Mouse (Mus musculus) liver, embryonic 13.5 days (tissue): ENCODE measurements around the gene Gm9844. TPM values are rescaled to one million over a fixed set of nuclear protein-coding genes. Genes with fewer than 3 reads are reported as not detected.

Experiments
- ATAC-seq: fragments of 200-750 bp; cut with Nextera tagmentation; 2 replicates; pipeline ENCODE4 v1.8.0; 2017; ENCODE audit warnings: low read depth, mild to moderate bottlenecking, moderate number of reproducible peaks, moderate library complexity
- DNase-seq: peaks from one replicate; pipeline ENCODE4 v3.0.0; 2022
- H3K27ac ChIP-seq: fragments of 300-500 bp; sonication (generic); 2 replicates; pipeline ENCODE4 v1.5.1; 2015; ENCODE audit warnings: moderate library complexity, mild to moderate bottlenecking, inconsistent platforms
- H3K27me3 ChIP-seq: fragments of 300-500 bp; sonication (generic); 2 replicates; pipeline ENCODE4 v1.6.1; 2015; ENCODE audit warnings: mild to moderate bottlenecking, inconsistent platforms
- H3K36me3 ChIP-seq: fragments of 300-500 bp; sonication (generic); 2 replicates; pipeline ENCODE4 v1.6.1; 2015; ENCODE audit warnings: mild to moderate bottlenecking, inconsistent platforms
- H3K4me1 ChIP-seq: fragments of 300-500 bp; sonication (generic); replicated peaks from 2 replicates; pipeline ENCODE4 v1.6.1; 2015; ENCODE audit warnings: inconsistent platforms
- H3K4me2 ChIP-seq: fragments of 300-500 bp; sonication (generic); 2 replicates; pipeline ENCODE4 v1.6.1; 2015; ENCODE audit warnings: inconsistent platforms, mild to moderate bottlenecking, moderate library complexity
- H3K4me3 ChIP-seq: fragments of 300-500 bp; sonication (generic); replicated peaks from 2 replicates; pipeline ENCODE4 v1.5.1; 2015; ENCODE audit warnings: mild to moderate bottlenecking, inconsistent platforms
- H3K9ac ChIP-seq: fragments of 300-500 bp; sonication (generic); 2 replicates; pipeline ENCODE4 v1.6.1; 2015; ENCODE audit warnings: mild to moderate bottlenecking, inconsistent platforms
- H3K9me3 ChIP-seq: fragments of 300-500 bp; sonication (generic); replicated peaks from 2 replicates; pipeline ENCODE4 v1.6.1; 2016; ENCODE audit warnings: inconsistent platforms
- WGBS: fragments of 180-500 bp; shearing (Covaris S2); methylation state at CpG from one replicate; pipeline ENCODE4 v1.1.7; 2015; ENCODE audit not compliant: insufficient replicate concordance; 5-methylcytosine and 5-hydroxymethylcytosine counted together
- polyA plus RNA-seq: library from polyadenylated mRNA; unstranded; fragments of >200 nt; fragmentation: Nextera tagmentation; extraction: Ambion mirVana; gene quantifications from 2 replicates; pipeline ENCODE4 v1.2.1, GENCODE M21; 2015

The Gm9844 gene
- polyA plus RNA-seq, 1 experiment from 2014 or later: 2.5 TPM

DNA sequence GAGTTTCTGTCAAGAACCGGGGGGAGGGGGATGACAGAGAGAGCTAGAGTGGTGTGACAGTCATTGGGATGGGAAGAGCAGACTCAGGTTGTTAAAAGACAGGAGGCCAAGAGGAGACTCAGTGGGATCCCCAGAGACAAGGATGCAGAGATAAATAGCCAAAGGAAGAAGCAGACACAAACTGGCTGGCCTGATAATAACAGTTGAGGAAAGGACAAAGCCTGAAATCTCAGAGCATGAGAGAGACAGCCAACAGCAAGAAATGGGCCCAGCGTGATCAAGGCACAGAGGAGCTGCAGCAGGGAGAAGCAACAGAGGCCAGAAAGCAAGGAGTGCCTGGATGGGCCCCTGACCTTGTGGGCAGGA is 40.2 kb downstream of the Gm9844 start:
- peaks cover 6% of the 10 kb centered on the region; the same call in 1 of the 2 replicates for H3K36me3 ChIP-seq
- H3K27ac ChIP-seq: peak overlapping the region; percentile 91
- peak overlapping the region; percentile 93 for H3K4me2 ChIP-seq
- no peak for DNase-seq
- peaks cover 64% of the 10 kb centered on the region for H3K4me1 ChIP-seq
- H3K9ac ChIP-seq: peak overlapping the region; percentile 80
- H3K4me3 ChIP-seq: peak overlapping the region; percentile 78
- H3K9me3 ChIP-seq: no peaks in the 10 kb centered on the region
- WGBS: 11% methylated on average over 2 of the region's 2 CpGs
- H3K27me3 ChIP-seq: no peaks in the 10 kb centered on the region
- no peak for ATAC-seq

DNA sequence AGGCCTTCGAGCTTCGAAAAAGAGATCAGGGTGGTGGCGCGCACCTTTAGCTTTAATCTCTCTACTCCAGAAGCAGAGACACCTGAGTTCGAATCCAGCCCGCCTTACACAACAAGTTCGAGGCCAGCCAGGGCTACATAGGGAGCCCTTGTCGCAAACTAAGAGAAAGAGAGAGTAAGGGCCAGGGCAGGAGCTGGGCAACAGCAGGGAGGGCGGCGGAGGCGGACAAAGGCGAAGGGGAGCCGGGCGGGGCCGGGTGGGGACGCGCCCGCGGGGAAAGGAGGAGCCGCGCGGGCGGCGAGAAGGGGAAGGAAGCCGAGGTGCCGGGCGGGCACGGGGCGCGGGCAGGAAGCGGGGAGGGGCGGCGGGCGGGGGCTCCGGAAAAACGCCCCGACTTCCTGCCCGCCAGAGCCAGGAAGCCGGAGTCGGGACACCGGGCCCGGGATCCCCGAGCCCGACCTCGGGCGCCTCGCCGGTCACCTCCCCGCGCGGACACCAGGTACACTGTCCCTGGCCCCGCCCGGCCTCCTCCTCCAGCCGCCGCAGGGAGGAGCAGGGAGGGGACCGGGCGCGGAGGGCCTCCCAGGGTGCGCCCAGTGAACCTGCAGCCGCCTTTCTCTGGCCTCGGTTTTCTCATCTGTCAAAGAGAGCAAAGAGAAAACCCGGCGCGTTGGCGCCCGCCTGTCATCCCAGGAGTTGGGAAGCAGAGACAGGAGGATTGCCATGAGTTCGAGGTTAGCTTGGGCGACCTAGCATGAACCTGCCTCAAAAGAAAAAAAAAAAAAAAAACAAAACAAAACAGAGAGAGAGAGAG is 40.8 kb downstream of the Gm9844 start, which contains the start of gene Arhgef1:
Gene Arhgef1 (plus strand): TSS at position 283 of the 814 bp plus-strand sequence.
- WGBS: 1% methylated on average over 68 of the region's 68 CpGs
- Histone ChIP-seq H3K9ac (peak within 1 kb of the TSS; percentile 80), H3K4me3 (peak within 1 kb of the TSS; percentile 78), H3K4me2 (peak within 1 kb of the TSS; percentile 93), H3K36me3 (peaks cover 12% of the 10 kb centered on the region), H3K27me3 (no peaks in the 10 kb centered on the region), H3K4me1 (peaks cover 67% of the 10 kb centered on the region), H3K27ac (peak within 1 kb of the TSS; percentile 91), H3K9me3 (no peaks in the 10 kb centered on the region)
- ATAC-seq (peak; percentile 65), DNase-seq (peak; percentile 71)

DNA sequence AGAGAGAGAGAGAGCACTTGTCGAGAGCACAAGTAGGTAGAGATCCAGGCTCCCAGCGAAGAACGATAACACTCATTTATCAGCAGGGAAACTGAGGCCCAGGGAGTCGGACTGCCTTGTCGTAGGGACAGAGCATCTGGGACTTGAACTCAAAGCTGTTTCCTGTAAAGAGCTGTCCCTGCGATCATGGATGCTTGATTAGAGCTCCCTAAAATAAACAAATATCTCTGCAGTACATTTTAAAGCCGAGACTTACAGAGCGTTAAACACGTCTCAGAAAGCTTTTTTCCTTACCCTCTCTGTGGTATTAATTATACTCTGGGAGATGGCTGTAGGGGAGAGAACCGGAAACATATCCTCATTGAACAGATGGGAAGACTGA is 41.4 kb downstream of the Gm9844 start:
- 7% methylated on average over 10 of the region's 10 CpGs for WGBS
- Histone ChIP-seq H3K27ac (peak overlapping the region; percentile 91), H3K27me3 (no peaks in the 10 kb centered on the region), H3K9me3 (no peaks in the 10 kb centered on the region), H3K9ac (peak overlapping the region; percentile 80), H3K4me2 (peak overlapping the region; percentile 93), H3K4me1 (peaks cover 67% of the 10 kb centered on the region), H3K4me3 (peak overlapping the region; percentile 78), H3K36me3 (peaks cover 18% of the 10 kb centered on the region)
- ATAC-seq (no peak), DNase-seq (no peak)

DNA sequence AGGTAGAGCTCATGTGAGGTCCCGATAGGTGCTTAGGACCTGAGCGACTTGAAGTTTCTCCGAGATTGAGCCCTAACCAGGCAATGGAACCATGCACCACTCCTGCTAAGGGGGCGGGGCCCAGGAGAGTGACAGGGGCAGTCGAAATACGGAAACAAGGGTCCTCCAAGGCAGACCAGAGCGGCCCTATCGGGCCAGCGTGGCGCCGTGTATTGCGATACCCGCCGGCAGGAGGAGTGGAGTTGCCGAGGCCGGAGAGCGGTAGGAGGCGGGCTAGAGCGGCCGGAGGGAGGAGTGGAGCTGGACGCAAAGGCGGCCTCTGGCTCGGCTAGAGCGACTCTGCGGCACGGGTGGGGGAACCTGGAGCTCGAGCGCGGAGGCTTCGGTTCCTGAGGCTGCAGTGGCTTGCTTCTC is 42.1 kb downstream of the Gm9844 start:
- no peaks in the 10 kb centered on the region for H3K27me3 ChIP-seq
- peaks cover 25% of the 10 kb centered on the region for H3K36me3 ChIP-seq
- H3K4me2 ChIP-seq: peak overlapping the region; percentile 93
- H3K27ac ChIP-seq: peak overlapping the region; percentile 91
- DNase-seq: peak; percentile 98
- peaks cover 67% of the 10 kb centered on the region for H3K4me1 ChIP-seq
- H3K4me3 ChIP-seq: peak overlapping the region; percentile 78
- WGBS: under 1% methylated on average over 30 of the region's 30 CpGs
- peak; percentile 93 for ATAC-seq
- H3K9ac ChIP-seq: peak overlapping the region; percentile 89
- no peaks in the 10 kb centered on the region for H3K9me3 ChIP-seq

DNA sequence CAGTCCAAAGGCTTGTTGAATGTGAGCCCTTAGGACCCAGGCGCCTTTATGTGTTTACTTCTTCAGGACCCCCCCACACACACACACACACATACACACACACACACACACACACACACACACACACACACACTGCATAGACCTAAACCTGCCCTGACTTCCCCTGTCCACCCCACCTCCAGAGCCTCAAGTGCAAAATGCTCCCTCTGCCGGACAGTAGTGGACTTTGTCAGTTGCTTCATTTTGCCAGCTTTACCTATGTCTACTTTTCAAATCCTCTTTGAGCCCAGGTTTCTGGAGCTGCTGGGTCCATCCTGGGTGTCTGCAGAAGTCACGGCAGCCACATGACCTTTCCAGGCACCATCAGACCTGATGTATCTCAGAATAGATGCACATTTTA is 42.9 kb downstream of the Gm9844 start:
- peak overlapping the region; percentile 93 for H3K4me2 ChIP-seq
- peaks cover 67% of the 10 kb centered on the region for H3K4me1 ChIP-seq
- peaks cover 32% of the 10 kb centered on the region for H3K36me3 ChIP-seq
- peak overlapping the region; percentile 78 for H3K4me3 ChIP-seq
- H3K9ac ChIP-seq: peak overlapping the region; percentile 89
- peak; percentile 63 for DNase-seq
- H3K27ac ChIP-seq: peak overlapping the region; percentile 91
- no peaks in the 10 kb centered on the region for H3K27me3 ChIP-seq
- no peaks in the 10 kb centered on the region for H3K9me3 ChIP-seq
- WGBS: 12% methylated on average over 3 of the region's 3 CpGs
- ATAC-seq: peak; percentile 25

DNA sequence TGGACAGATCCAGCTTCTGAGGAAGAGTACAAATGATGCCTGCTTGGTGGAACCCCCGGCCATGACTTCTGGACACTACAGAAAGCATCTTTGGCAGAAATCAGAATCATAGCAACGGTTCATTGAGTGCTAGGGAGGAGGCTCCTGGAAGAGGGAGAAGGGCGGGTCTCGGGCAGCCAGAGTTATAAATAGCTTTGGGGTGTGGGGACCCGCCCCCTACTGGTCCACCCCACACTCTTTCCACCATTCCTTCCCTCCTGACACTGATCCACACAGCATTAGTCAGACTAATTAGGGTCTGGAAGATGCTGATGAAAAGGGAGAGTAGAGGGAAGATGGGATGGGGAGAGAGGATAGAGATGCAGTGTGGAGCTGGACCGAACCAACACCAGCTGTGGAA is 44.5 kb downstream of the Gm9844 start:
- Histone ChIP-seq H3K4me2 (peak overlapping the region; percentile 93), H3K4me3 (0 out of 2 replicates have a peak overlapping the region, but pooled peaks have one; percentile 2), H3K9me3 (no peaks in the 10 kb centered on the region), H3K27me3 (no peaks in the 10 kb centered on the region), H3K9ac (peak overlapping the region; percentile 89), H3K27ac (peak overlapping the region; percentile 44; the same call in 1 of the 2 replicates), H3K36me3 (peaks cover 42% of the 10 kb centered on the region), H3K4me1 (peaks cover 58% of the 10 kb centered on the region)
- ATAC-seq (no peak), DNase-seq (no peak)
- 23% methylated on average over 6 of the region's 6 CpGs for WGBS

DNA sequence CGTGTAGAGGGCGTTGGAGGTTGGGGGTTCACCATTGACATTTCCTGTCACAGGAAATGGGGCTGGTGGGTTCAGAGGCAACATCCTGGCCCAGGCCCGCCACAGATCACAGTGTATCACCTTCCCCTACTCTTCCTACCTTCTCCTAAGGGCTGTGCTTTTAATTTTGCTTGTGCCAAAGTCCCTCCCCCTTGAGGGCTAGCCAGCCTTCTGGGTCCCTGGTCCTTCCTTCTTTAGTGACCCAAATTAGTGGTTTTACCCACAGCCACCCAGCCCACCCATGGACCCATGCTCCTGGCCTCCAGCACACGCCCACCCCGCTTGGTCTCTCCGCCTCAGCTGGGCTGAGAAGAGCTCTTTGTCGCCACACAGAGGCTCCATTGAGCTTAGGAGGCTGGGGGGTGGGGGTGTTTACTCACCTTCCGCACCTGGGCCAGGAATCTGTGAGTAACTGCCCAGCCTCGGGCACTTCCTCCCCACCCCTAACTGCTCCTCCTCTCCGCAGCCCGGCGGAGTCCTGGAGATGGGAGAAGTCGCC is 45.3 kb downstream of the Gm9844 start:
- Histone ChIP-seq H3K9ac (peak overlapping the region; percentile 89), H3K4me3 (no peak overlapping the region), H3K4me1 (peaks cover 51% of the 10 kb centered on the region), H3K27ac (peak overlapping the region; percentile 44; the same call in 1 of the 2 replicates), H3K9me3 (no peaks in the 10 kb centered on the region), H3K27me3 (no peaks in the 10 kb centered on the region), H3K4me2 (peak overlapping the region; percentile 93), H3K36me3 (peaks cover 49% of the 10 kb centered on the region)
- ATAC-seq (no peak), DNase-seq (no peak)
- 45% methylated on average over 13 of the region's 13 CpGs for WGBS

Other genes with a start within 250 kb of the Gm9844 start
- not detected in 2 replicates for gene Lypd3, start 225.7 kb upstream of the Gm9844 start, polyA plus RNA-seq
- gene Tex101, start 185.5 kb upstream of the Gm9844 start, polyA plus RNA-seq: not detected in 2 replicates
- gene BC049730, start 153.0 kb upstream of the Gm9844 start, polyA plus RNA-seq: not detected in 2 replicates
- not detected in 2 replicates for gene Gm4763, start 135.3 kb upstream of the Gm9844 start, polyA plus RNA-seq
- gene Cd177, start 101.9 kb upstream of the Gm9844 start, polyA plus RNA-seq: 0.71 and 1.0 TPM in 2 replicates
- 0.32 and 0.59 TPM in 2 replicates for gene Ceacam10, start 85.0 kb upstream of the Gm9844 start, polyA plus RNA-seq
- not detected in 2 replicates for gene Lypd4, start 7.7 kb downstream of the Gm9844 start, polyA plus RNA-seq
- not detected in 2 replicates for gene Dmrtc2, start 7.8 kb downstream of the Gm9844 start, polyA plus RNA-seq
- 1,483 and 1,612 TPM in 2 replicates for gene Rps19, start 22.2 kb downstream of the Gm9844 start, polyA plus RNA-seq
- 0.51 and 0.61 TPM in 2 replicates for gene Cd79a, start 35.2 kb downstream of the Gm9844 start, polyA plus RNA-seq
- 44.3 and 48.2 TPM in 2 replicates for gene Arhgef1, start 40.7 kb downstream of the Gm9844 start, polyA plus RNA-seq
- gene Gm4881, start 82.3 kb downstream of the Gm9844 start, polyA plus RNA-seq: not detected in 2 replicates
- 56.4 and 59.5 TPM in 2 replicates for gene Rabac1, start 110.5 kb downstream of the Gm9844 start, polyA plus RNA-seq
- gene Atp1a3, start 143.7 kb downstream of the Gm9844 start, polyA plus RNA-seq: 0.82 and 0.87 TPM in 2 replicates
- 0.86 and 1.0 TPM in 2 replicates for gene Grik5, start 210.1 kb downstream of the Gm9844 start, polyA plus RNA-seq
- gene Zfp574, start 210.4 kb downstream of the Gm9844 start, polyA plus RNA-seq: 9.7 and 11.1 TPM in 2 replicates